Mouse (Mus musculus) heart, embryonic 15.5 days (tissue): ENCODE data around the gene Ugt2a3. TPM values are rescaled to one million over a fixed set of nuclear protein-coding genes. Genes with fewer than 3 reads are reported as not detected.
"Not testable (repeated sequence)": the region's sequence is repeated elsewhere in the genome, so short reads cannot be mapped to it uniquely, and the experiment has no call there.

Experiments used
- ATAC-seq: fragments of 200-750 bp; cut with Nextera tagmentation; replicated peaks from 2 replicates; pipeline ENCODE4 v1.8.0; 2017; ENCODE audit warnings: low read depth, moderate TSS enrichment; ENCODE audit not compliant: insufficient number of reproducible peaks, insufficient read depth, low FRiP score
- H3K27ac ChIP-seq: fragments of 300-500 bp; sonication (generic); 2 replicates; pipeline ENCODE4 v1.5.1; 2015; ENCODE audit warnings: mild to moderate bottlenecking, inconsistent platforms
- H3K27me3 ChIP-seq: fragments of 300-500 bp; sonication (generic); 2 replicates; pipeline ENCODE4 v1.6.1; 2015; ENCODE audit warnings: inconsistent platforms
- H3K36me3 ChIP-seq: fragments of 300-500 bp; sonication (generic); 2 replicates; pipeline ENCODE4 v1.6.1; 2015; ENCODE audit warnings: mild to moderate bottlenecking, inconsistent platforms
- H3K4me1 ChIP-seq: fragments of 300-500 bp; sonication (generic); replicated peaks from 2 replicates; pipeline ENCODE4 v1.6.1; 2015; ENCODE audit warnings: inconsistent platforms
- H3K4me2 ChIP-seq: fragments of 300-500 bp; sonication (generic); 2 replicates; pipeline ENCODE4 v1.6.1; 2015; ENCODE audit warnings: inconsistent platforms, mild to moderate bottlenecking, moderate library complexity
- H3K4me3 ChIP-seq: fragments of 300-500 bp; sonication (generic); 2 replicates; pipeline ENCODE4 v1.5.1; 2015; ENCODE audit warnings: mild to moderate bottlenecking, inconsistent platforms
- H3K9ac ChIP-seq: fragments of 300-500 bp; sonication (generic); 2 replicates; pipeline ENCODE4 v1.6.1; 2015; ENCODE audit warnings: mild to moderate bottlenecking, inconsistent platforms
- H3K9me3 ChIP-seq: fragments of 300-500 bp; sonication (generic); replicated peaks from 2 replicates; pipeline ENCODE4 v1.6.1; 2016; ENCODE audit warnings: inconsistent platforms
- WGBS: fragments of 180-500 bp; shearing (Covaris S2); methylation state at CpG from one replicate; pipeline ENCODE4 v1.1.7; 2015; ENCODE audit warnings: mixed read lengths; 5-methylcytosine and 5-hydroxymethylcytosine counted together
- polyA plus RNA-seq: library from polyadenylated mRNA; unstranded; fragments of >200 nt; fragmentation: Nextera tagmentation; extraction: Ambion mirVana; gene quantifications from 2 replicates; pipeline ENCODE4 v1.2.1, GENCODE M21; 2015

Ugt2a3 gene
- polyA plus RNA-seq, result not detected in 2 replicates

DNA sequence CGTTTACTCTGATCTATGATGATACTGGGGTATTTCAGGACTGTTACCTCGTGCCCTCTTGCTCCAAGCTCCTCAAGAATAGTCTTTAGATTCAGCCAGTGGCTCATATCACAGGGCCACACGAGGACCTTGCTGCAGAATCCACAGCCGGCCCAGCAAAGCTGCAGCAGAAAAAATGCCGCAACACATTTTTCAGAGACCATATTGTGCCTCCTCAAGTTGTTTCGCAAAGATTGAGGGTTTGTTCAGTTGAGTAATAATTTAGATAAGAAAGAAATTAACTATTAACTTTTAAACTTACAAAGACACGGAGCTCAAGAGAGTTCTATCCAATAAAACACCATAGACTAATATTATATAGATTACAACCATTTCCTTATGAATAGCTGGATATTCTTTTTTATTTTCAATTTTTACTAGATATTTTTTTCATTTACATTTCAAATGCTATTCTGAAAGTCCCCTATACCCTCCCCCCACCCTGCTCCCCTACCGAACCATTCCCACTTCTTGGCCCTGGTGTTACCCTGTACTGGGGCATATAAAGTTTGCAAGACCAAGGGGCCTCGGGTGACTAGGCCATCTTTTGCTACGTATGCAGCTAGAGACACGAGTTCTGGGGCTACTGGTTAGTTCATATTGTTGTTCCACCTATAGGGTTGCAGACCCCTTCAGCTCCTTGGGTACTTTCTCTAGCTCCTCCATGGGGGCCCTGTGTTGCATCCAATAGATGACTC, at the start of gene Ugt2a3:
Gene Ugt2a3 (minus strand): TSS at position 235 of the 737 bp plus-strand sequence.
- no peak within 1 kb of the TSS for H3K4me3 ChIP-seq
- no peak within 1 kb of the TSS for H3K27ac ChIP-seq
- H3K36me3 ChIP-seq, result no peaks in the 10 kb centered on the region
- no peak within 1 kb of the TSS for H3K4me2 ChIP-seq
- no peak for ATAC-seq
- H3K4me1 ChIP-seq, result no peaks in the 10 kb centered on the region
- no peak within 1 kb of the TSS for H3K9ac ChIP-seq
- WGBS, result 65% methylated on average over 11 of the region's 11 CpGs
- no peaks in the 10 kb centered on the region for H3K27me3 ChIP-seq
- H3K9me3 ChIP-seq, result no peaks in the 10 kb centered on the region

DNA sequence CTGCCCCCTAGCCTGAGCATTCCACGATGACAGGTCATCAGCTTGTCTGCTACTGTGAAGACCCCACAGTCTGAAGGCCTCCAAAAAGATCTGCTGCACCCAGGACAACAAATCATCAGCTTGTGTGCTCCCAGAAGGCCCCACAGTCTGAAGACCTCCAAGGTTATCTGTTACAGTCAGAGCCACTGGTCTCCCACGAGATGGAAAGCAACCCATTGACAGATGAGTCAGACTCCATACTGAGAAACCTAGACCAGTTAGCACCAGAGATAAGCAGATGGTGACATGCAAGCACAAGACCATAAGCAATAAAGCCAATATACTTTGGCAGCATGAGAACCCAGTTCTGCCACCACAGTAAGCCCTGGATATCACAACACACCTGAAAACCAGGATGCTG, 43.2 kb upstream of the Ugt2a3 start:
- H3K27ac ChIP-seq, result no peak overlapping the region
- no peaks in the 10 kb centered on the region for H3K27me3 ChIP-seq
- WGBS, result 49% methylated on average over 2 of the region's 2 CpGs
- no peaks in the 10 kb centered on the region for H3K36me3 ChIP-seq
- H3K9me3 ChIP-seq, result no peaks in the 10 kb centered on the region
- H3K4me1 ChIP-seq, result no peaks in the 10 kb centered on the region
- no peak overlapping the region for H3K4me2 ChIP-seq
- no peak overlapping the region for H3K9ac ChIP-seq
- no peak for ATAC-seq
- H3K4me3 ChIP-seq, result no peak overlapping the region

DNA sequence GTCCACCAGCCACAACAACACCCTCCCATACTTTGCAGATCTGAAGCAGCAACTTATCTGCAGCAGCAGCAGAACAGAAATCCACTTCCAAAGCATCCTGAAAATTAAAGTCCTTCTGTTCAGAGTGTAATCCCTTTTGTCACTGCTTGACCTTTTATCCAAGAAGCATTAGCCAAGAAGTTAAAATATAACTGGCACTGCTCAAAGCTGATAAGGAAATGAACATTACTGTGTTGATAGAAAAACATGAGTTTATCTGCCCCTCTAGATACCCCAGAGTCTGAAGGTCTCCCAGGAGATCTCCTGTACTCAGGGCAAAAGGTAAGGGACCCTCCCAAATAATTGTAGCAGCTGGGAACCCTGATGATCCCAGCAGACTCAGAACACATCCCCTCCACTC, 42.8 kb upstream of the Ugt2a3 start:
- no peaks in the 10 kb centered on the region for H3K4me1 ChIP-seq
- no peak overlapping the region for H3K9ac ChIP-seq
- no peaks in the 10 kb centered on the region for H3K36me3 ChIP-seq
- ATAC-seq, result no peak
- no peak overlapping the region for H3K4me2 ChIP-seq
- no peak overlapping the region for H3K4me3 ChIP-seq
- no peak overlapping the region for H3K27ac ChIP-seq
- no peaks in the 10 kb centered on the region for H3K27me3 ChIP-seq
- H3K9me3 ChIP-seq, result no peaks in the 10 kb centered on the region

DNA sequence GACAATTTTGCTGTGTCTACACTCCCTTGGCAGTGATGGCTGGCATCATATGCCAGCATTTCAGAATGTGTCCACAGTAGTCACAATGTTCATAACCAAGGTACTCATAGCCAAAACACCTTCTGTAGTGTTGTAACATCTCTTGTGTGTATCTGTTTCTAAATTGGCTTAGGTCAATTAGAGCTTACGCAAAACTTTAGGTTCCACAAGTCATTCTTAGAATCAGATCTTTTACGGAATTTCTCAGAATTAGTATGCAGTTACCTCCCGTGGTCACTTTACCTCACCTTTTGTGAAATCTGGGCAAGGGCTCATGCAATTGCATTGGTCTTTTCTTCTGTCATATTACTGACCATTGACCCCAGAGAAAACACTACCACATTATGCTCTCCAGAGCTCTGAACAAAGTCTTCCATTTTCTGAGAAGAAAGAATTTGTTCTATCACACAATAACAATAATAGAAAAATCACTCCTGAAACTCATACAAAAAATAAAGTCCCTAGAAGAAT, 38.9 kb upstream of the Ugt2a3 start:
- Histone ChIP-seq H3K4me1 (no peaks in the 10 kb centered on the region), H3K9ac (no peak overlapping the region), H3K27me3 (no peaks in the 10 kb centered on the region), H3K27ac (no peak overlapping the region), H3K9me3 (no peaks in the 10 kb centered on the region), H3K4me2 (no peak overlapping the region), H3K4me3 (no peak overlapping the region), H3K36me3 (no peaks in the 10 kb centered on the region)
- no peak for ATAC-seq
- 85% methylated on average over 3 of the region's 3 CpGs for WGBS

DNA sequence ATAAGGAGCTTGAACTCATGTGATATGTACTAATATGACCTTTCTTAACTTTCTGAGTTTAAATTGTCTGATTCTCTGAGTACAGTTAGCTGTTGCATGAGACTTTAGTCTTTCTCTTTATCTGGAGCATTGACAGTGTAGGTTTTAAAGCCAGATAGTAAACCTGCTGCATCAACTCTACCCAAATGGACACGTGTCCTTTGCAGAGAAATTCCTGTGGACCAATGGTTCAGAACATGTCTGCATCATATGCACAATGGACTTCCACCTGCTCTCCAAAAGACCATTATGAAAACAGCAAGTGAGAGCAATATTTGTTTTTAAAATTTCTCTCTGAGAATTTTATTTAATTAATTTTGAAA, 36.5 kb upstream of the Ugt2a3 start:
- H3K4me3 ChIP-seq, result no peak overlapping the region
- ATAC-seq, result no peak
- H3K27me3 ChIP-seq, result no peaks in the 10 kb centered on the region
- H3K27ac ChIP-seq, result no peak overlapping the region
- 71% methylated on average over 1 of the region's 1 CpGs for whole genome bisulfite sequencing
- no peaks in the 10 kb centered on the region for H3K4me1 ChIP-seq
- H3K9ac ChIP-seq, result no peak overlapping the region
- no peaks in the 10 kb centered on the region for H3K36me3 ChIP-seq
- H3K4me2 ChIP-seq, result no peak overlapping the region
- no peaks in the 10 kb centered on the region for H3K9me3 ChIP-seq

DNA sequence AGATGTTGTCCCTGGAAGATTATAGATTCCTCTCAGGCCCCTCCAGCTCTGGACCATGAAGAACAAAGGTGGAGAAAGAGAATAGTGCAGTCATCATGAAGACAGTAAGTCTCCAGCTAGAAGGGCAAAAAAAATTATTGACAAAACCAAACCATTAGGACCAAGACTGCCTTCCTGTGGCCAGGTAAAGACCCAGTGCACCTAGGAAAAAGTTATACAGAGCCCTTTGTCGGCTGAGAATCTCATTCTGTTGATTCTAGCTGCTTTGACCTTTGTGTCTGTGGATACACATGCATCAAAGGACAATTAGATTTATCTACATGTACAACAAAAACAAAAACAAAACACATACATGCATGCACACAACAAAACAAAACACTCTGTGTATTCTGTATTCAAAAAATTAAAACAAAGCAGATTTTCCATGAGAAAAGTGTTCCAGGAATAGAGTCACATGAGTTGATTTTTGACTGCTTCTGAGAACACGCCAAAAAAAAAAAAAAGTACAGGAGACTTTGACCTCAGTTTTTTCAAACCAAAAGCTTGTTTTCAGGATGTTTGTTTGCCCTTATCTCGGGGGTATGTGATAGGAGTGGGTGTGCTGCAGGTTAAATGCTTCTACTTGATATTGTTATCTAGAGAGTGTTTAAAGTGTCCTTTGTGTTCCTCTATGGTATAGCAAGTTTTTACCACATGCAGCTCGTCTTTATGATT, 36.0 kb upstream of the Ugt2a3 start:
- not testable (repeated sequence) for H3K4me1 ChIP-seq, H3K9me3 ChIP-seq, H3K36me3 ChIP-seq, H3K9ac ChIP-seq, H3K27me3 ChIP-seq, H3K4me3 ChIP-seq, H3K27ac ChIP-seq, H3K4me2 ChIP-seq, ATAC-seq
- 49% methylated on average over 4 of the region's 4 CpGs for WGBS

DNA sequence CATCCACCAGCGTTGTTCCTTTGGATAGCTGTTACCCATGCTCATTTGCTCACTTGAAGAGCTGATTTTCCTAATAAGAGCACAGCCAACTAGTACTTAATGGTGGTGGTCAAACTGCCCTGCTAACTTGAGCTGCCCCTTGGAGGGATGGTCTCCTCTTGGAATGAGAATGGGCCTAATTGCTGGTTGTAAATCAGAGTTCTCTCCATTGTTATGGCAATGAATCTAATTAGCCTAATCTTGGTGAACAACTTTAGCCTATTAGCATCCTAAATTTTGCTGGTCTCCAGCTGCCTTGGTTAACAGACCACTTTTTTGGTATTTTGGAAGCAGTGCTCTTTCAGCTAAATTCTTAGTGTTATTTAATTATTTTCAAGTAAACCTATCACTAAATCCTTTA, 13.4 kb upstream of the Ugt2a3 start:
- H3K27ac ChIP-seq, result no peak overlapping the region
- no peak overlapping the region for H3K4me2 ChIP-seq
- no peaks in the 10 kb centered on the region for H3K9me3 ChIP-seq
- no peak for ATAC-seq
- no peak overlapping the region for H3K4me3 ChIP-seq
- H3K4me1 ChIP-seq, result no peaks in the 10 kb centered on the region
- 53% methylated on average over 1 of the region's 1 CpGs for WGBS
- H3K27me3 ChIP-seq, result no peaks in the 10 kb centered on the region
- H3K9ac ChIP-seq, result no peak overlapping the region
- H3K36me3 ChIP-seq, result no peaks in the 10 kb centered on the region

DNA sequence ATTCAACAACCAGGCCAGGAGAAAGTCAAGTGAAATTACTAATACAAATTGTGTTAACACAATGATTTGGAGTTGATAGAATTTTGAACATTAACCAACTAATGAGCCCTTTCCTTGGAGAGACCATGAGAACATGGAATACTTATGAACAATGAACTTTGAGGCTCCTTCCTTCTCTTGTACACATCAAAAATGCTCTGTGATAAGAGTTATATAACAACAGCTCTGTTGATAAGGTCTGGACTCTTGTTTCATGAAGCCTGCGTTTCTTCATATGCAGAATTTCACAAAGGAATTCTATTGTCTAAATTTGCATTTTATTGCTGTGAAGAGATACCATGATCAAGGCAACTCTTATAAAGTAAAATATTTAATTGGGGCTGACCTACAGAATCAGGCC, 12.2 kb upstream of the Ugt2a3 start:
- not testable (repeated sequence) for H3K36me3 ChIP-seq, H3K9me3 ChIP-seq, H3K9ac ChIP-seq, H3K4me2 ChIP-seq, H3K4me1 ChIP-seq, H3K4me3 ChIP-seq, H3K27ac ChIP-seq, H3K27me3 ChIP-seq, ATAC-seq
- 62% methylated on average over 1 of the region's 1 CpGs for WGBS

DNA sequence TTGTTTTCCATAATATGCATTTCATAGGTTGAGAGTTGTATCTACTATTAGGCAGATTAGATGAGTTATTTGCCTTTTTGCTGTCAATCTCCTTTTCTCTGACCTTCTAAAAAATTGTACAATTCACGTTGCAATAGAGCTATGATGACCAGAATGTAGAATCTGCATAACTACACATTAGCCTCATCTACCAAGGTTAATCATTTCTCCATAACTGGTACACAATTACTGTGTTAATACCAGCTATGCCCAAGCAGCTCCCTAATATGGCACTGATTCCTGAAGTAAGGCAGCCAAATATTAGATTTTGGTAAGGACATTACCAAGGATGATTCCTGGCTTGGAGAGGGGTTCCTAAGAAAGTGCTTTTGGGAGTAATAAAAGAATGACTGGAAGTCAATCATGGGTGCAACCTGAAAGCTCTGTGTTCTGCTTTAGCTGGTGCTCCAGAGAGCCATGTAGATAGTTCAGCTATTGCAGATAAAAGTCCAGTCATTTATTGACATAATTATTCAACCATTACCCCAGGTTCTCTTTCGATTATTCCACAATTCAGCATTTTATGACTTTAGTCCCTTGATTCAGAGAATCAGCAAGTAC, 10.6 kb upstream of the Ugt2a3 start:
- 62% methylated on average over 2 of the region's 2 CpGs for WGBS
- not testable (repeated sequence) for H3K27ac ChIP-seq, ATAC-seq, H3K4me2 ChIP-seq, H3K4me3 ChIP-seq, H3K4me1 ChIP-seq, H3K9ac ChIP-seq, H3K27me3 ChIP-seq, H3K9me3 ChIP-seq, H3K36me3 ChIP-seq

DNA sequence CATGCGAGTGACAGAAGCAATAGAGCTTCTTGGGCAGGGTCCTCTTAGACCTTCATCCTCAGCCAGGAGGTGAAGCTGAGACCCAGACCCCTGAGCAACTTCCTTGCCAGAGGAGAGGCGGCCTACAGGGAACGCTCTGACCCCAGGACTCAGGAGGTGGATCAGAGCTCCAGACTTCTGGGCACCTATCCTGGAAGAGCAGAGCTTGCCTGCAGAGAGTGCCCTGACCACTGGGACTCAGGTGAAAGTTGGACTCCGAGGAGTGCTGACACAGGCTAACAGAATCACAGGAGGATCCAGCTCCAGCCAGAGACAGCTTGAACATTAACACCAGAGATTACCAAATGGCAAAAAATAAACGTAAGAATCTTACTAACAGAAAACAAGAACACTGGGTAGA, 3.5 kb upstream of the Ugt2a3 start:
- Histone ChIP-seq H3K36me3 (no peaks in the 10 kb centered on the region), H3K4me3 (no peak overlapping the region), H3K27me3 (no peaks in the 10 kb centered on the region), H3K9me3 (no peaks in the 10 kb centered on the region), H3K4me1 (no peaks in the 10 kb centered on the region), H3K4me2 (no peak overlapping the region), H3K27ac (no peak overlapping the region), H3K9ac (no peak overlapping the region)
- ATAC-seq, result no peak
- 67% methylated on average over 5 of the region's 5 CpGs for WGBS

DNA sequence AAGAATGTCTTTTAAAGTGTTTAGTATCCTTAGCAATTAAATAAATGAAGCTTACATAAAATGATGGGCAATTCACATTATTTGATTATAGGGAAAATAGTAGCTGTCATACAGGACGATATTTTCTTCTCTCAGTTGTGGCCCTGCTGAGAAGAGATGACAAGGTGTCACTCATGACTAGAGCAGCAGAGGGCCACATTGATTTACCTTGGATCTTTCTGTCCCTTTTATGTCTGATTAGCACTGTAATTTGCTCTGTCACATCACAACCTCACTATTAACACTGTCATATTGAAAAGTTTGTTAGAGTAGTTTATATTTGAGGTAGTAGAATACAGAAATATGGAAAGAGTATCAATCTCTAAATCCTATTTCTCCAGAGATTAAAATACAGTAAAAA, 1.8 kb downstream of the Ugt2a3 start:
- Histone ChIP-seq H3K27ac (no peak overlapping the region), H3K27me3 (no peaks in the 10 kb centered on the region)
- WGBS, result 69% methylated on average over 1 of the region's 1 CpGs

More for the DNA sequence above, 1.8 kb downstream of the Ugt2a3 start:
- no peaks in the 10 kb centered on the region for H3K9me3 ChIP-seq
- H3K4me3 ChIP-seq, result no peak overlapping the region
- ATAC-seq, result no peak
- H3K4me2 ChIP-seq, result no peak overlapping the region
- no peak overlapping the region for H3K9ac ChIP-seq
- H3K4me1 ChIP-seq, result no peaks in the 10 kb centered on the region
- no peaks in the 10 kb centered on the region for H3K36me3 ChIP-seq
